Mouse (Mus musculus): ENCODE measurements around the gene Ces4a. TPM values are rescaled to one million over a fixed set of nuclear protein-coding genes. Genes with fewer than 3 reads are reported as not detected.
"Not testable (repeated sequence)": the region's sequence is repeated elsewhere in the genome, so short reads cannot be mapped to it uniquely, and the experiment has no call there.

The Ces4a gene
- not detected for total RNA-seq (2021)
- long read RNA-seq, experiment 1, result 0 reads
- long read RNA-seq, experiment 2, partial matches to known transcripts, result 0 of 1 reads
- long read RNA-seq, experiment 2, other reads (novel, unspliced or antisense), result 1 of 1 reads

DNA sequence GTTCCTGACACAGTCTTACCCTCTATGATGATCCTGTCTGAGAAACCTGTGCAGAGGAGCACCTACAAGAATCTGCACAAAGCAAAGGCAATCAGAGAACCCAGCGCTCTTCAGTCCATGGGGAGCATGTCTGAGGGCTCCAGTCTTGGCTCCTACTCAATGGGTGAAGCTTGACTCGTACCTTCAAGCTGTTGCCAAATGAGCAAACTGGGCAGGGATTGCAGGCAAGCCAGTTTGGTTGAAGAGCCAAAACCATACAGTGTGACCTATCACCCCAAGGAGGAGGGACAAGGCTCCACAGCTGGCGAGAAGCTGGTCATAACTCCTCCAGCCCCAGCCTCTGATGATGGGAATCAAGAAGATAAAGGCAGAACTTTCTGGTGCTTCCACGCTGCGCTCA is at the start of gene Ces4a:
TSS of gene Ces4a (plus strand) at position 292 of the 400 bp plus-strand sequence.
- no peak for DNase-seq

DNA sequence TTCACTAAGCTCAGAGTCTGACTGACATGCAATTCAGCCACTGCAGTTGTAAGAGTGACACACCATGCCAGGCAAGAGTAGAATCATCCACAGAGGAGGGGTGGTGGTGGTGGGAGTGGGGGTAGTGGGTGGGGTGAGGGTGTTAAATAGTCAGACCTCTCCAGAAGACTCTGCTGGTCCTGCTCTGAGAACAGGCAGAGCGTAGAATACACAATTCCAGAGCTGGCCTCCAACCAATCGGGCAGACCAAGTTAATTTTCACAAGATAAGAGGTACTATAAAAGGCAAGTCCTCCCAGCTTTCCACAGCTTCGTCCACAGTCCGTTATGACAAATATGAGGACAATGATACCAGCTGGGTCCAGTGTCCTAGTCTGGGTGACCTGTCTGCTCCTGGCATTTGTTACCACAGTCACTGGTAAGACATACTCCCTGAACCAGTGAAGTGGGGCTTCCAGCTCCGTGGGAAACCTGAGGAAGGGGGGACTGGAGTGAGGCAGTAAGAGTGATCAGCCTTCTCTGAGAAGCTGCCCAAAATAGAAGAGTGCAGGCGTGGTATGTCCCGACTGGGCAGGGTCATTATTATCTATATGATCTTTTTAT is 48.0 kb upstream of the Ces4a start, which contains the start of gene Ces3b:
TSS of gene Ces3b (plus strand) at position 305 of the 602 bp plus-strand sequence.
- DNase-seq, result no peak

GRCm38 (mm10) chr8:105088166-105088565 is 43.4 kb upstream of the Ces4a start:
- DNase-seq, result not testable (repeated sequence)

DNA sequence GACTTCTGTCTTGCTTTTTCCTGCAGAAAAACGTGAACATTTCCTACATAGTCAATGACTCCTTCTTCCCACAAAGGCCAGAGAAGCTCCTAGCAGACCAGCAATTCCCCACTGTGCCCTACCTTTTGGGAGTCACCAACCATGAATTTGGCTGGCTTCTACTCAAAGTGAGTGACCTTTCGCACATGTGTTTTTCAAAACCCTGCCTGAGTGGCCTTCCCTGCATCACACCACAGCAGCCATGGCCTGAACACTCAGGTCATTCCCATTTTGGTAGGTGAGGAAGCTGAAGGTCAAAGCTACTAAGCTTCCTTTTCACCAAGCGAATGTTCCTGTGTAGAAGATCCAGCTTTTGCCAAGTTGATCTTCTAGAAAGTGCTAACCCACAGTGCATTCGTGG is 43.0 kb upstream of the Ces4a start:
- DNase-seq, result no peak

DNA sequence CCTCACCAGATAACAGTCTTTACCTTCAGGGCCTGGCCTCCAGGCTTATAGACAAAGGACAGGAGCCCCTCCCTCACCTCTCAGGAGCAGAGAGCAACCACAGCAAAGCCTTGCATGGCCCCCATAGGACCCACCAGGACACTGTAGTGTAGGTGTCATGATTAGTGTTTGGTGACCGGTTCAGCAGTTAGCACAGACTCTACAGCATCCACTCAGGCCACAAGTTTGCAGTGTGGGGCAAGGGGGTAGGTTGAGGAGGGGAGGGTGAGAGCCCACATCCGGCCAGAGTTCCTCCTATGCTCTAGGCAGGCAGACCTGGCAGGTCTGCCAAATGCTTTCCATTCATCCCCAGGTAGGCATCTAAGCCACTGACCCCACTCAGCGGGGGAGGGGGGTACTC is 37.6 kb upstream of the Ces4a start:
- no peak for DNase-seq

DNA sequence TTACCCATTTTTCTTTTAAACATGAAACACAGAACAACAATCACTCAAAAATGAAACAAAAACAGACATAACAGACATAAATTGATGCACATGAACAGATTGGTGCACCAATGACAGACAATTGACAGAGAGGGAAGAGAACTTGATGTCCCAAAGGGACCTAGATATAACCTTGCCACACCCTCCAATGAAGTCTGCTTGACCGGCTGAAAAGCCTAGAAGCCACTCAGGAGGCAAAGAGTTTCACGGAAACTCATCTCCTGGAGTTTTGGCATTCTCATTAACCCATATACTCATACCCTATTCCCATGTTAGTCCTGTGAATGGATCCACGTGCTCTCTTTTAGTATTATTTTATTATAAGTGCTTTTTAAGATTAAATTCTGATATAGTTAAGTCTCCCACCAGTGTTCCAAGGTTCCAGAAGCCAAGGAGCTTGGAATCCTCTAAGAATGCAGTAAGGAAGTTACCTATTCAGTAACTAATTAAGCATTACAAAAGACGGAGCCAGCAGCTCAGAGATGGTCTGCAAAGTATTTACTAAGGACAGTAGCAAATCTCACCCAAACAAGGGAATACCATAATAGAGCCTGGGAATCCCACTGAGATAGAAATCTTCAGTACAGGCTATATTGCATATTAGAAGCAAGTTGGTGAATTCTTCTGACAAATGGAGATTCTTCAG is 29.4 kb upstream of the Ces4a start:
- not testable (repeated sequence) for DNase-seq

GRCm38 (mm10) chr8:105103701-105104100 is 27.9 kb upstream of the Ces4a start:
- not testable (repeated sequence) for DNase-seq

DNA sequence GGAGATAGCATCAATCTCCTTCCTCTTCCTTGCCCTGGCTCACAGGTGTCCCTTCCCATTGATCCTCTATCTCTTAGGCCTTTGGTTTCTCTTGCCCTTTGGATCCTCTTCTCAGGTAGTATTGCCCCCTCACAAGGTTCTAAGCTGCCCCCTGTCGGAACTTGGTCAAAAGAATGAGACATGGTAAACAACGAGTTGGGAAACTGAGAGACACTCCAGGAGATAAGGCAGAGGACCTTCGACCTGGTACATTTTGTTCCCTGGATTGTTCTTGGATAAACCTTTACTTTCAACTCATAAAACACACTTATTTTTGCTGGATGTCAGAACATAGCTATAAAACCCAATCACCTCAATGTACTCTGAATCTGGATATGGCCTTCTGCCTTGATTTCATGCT is 27.4 kb upstream of the Ces4a start:
- DNase-seq, result no peak

GRCm38 (mm10) chr8:105129864-105130263 is 1.7 kb upstream of the Ces4a start:
- DNase-seq, result no peak

GRCm38 (mm10) chr8:105138423-105138822 is 6.8 kb downstream of the Ces4a start:
- DNase-seq, result peak; percentile 86

- peak; percentile 38 to 45 for DNase-seq
Measured at GRCm38 (mm10) chr8:105142395-105142794, 10.8 kb downstream of the Ces4a start.

- no peak for DNase-seq
Measured at GRCm38 (mm10) chr8:105151654-105152053, 20.1 kb downstream of the Ces4a start.

DNA sequence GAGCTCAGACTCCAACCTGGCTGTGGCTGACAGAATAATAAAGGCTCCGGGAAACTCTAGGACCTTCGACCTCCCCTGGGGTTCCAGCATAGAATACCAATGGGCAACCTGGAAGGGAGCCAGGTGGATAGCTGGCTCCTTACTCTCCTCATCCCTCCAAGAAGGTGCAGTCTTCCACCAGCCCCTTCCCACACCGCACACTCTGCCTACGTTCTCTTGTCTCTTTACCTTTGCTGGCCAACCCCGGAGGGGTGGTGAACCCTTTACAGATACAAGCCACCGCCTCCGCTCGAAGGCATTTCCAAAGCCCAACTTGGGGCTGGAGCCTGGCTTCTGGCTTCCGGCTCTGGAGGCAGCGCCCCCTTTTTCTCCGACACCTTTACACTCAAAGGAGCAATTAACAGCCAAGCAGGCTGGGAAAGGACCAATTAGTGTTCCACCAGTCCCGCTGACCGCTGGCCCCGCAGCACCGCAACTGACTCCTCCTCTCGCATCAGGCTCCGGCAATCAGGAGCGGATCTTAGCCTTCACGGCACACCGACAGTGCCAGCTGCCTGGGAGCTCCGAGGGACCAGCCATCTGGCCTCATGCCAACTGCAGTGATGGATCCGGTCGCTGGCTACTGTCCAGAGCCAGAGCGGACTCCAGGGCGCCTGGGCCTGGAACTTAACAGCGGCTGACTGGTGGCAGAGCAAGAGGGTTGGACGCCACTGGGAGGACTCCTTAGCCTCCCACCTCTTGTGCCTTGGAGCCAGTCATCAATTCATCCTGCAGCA is 21.2 kb downstream of the Ces4a start:
- peak; percentile 94 to 96 for DNase-seq

DNA sequence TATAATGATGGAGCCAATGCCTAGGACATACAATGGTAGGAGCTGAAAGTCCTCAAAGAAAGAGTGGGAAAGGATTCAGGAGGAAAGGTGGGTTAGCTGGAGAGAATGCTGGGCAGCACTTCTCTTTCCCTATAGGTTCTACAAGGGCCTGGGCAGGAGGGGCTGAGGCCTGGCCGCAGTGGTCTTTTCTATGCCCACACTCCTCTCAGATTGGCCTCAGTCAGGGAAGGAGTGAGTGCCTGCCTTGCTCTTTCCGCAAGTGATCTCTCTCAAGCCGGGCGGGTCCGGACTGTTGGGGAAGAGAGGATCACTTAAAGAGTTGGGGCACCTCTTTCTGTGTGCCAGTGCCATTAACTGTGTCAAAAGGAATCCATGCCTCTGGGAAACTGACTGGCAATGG is 22.7 kb downstream of the Ces4a start:
- DNase-seq, result no peak

DNA sequence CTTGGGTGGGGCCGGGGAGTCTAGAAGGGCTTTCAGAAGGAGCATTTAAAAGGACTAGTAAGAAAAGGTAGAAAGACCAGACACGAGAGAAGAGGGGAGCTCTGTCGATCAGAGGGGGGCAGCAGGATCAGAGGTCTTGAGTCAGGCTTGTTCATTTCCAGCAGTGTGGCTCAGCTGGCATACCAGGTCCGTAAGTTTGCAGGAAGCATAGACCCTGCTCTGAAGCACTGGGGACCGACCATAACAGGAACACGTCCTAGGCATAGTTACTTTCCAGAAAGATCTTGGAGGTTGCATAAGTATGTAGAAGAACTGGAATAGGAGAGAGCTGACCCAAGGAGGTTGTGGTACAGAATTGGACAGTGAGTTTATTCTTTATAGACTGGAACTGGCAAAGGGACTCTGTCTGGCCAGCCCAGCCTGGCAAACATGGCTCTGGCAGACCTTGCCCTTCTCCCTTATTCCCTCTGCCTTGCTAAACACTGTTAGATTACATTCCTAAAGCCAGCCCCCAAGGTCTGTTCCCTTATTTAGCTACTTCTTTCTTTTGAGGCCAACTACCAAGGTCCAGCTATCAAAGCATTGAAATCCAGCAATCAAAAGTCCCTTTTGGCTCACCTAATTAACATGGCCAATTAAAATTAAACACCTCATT is 23.6 kb downstream of the Ces4a start:
- peak; percentile 46 to 65 for DNase-seq

DNA sequence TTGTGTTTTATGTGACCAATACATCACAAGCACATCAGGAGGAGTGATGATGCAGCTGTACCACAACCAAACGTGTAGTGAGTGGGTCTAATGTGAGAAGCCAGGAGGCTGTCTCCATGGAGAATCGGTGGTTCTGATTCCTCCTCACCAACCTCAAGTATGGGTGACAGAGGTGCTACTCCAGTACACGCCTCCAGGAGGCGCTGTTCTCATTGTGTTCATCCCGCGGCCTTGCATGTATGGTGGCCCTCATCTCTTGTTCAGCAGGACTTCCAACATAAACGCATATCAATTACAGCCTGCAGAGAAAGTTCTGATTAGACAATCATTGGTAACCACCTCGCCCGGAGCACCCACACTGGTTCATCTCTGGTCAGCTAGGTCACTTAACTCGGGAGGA is 26.0 kb downstream of the Ces4a start:
- peak; percentile 68 to 69 for DNase-seq

DNA sequence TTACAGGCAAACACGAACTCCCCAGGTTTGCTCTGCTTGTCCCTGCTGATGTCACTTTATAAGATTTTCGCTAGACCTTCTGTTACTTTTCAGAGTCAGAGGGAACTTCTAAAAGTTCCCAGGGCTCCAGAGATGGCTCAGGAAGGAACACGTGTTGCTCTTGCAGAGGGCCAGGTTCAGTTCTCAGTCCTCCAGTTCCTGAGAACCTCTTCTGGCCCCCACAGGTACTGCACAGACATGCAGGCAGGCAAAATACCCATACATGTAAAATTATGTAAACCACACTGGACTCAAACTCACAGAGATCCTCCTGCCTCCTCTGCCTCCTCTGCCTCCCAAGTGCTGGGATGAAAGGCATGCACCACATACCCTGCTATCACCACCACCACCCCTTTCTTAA is 26.5 kb downstream of the Ces4a start:
- DNase-seq, result no peak

DNA sequence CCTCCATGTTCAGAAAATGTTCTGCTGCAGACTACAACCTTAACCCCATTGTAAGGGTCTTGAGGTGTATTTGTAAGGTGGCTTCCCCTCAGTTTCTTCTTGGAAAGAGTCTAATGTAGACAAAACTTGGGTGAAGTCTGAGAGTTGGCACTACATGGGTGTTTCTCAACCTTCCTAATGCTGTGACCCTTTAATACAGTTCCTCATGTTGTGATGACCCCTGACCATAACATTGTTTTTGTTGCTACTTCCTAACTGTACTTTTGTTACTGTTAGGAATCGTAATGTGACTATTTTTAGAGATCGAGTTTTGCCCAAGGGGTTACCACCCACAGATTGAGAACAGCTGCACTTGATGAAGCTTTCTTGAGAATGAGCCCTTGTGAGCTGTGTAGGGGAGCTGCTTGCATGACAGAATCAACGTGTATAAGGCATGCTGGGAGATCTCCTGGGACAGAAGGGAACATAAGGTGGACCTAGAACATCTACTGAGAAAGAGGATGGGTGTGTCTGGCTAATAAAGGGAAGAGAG is 29.6 kb downstream of the Ces4a start:
- DNase-seq, result no peak

- DNase-seq, result peak in 1 of 2 experiments; percentile 33
Measured at GRCm38 (mm10) chr8:105164272-105164902, 32.8 kb downstream of the Ces4a start.

DNA sequence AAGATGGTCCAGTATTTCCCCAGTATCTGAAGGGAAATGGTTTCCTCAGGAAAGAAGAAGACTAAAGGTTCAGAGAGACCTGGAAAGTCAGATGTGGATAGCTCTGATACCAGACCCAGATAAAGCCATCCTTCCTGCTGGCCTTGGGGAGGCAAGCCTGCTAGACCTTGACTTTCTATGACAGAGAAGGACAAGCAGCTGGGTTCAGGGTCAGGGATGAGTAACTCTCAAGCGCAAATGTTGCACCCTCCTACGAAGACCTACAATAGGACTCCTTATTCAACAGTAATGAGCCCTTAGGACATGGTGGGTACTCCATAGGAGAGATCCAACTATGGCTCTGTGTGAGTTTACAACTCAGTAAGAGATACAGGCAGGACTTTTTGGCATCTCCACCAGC is 33.6 kb downstream of the Ces4a start:
- peak; percentile 74 to 76 for DNase-seq

GRCm38 (mm10) chr8:105167116-105167515 is 35.5 kb downstream of the Ces4a start:
- DNase-seq, result no peak

DNA sequence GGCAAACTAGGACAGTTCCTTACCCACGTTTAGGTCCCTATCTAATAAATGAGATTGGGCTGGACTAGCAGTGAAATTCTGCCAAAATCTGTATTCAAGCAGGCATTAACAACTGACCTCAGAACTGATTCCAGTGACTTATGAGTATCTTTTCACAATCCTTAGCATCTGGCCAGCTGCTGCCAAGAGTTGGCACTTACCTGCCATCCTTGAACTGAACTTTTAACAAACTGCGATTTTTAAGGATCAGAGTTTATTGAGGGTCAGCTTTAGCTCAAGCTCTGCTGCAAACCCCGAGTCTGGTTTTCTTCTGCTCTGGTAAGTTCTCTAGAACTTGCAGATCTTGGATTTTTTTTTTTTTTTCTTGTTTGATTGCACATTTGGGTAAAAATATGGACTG is 38.0 kb downstream of the Ces4a start:
- peak in 1 of 2 experiments; percentile 11 for DNase-seq

Measured in adrenal gland, postnatal 36 days (tissue).